Mouse (Mus musculus) left cerebral cortex, adult 2 months (tissue): ENCODE data around the gene Rnf169. TPM values are rescaled to one million over a fixed set of nuclear protein-coding genes. Genes with fewer than 3 reads are reported as not detected.

Source experiments
- DNase-seq, 2 experiments: peaks; one replicate each; pipeline ENCODE4 v3.0.0; 2021 to 2022; ENCODE audit warnings: low spot score in 2 of 2, mixed read lengths in 1 of 2; ENCODE audit errors: extremely low spot score in 1 of 2
- H3K27ac ChIP-seq: fragments of 200-600 bp; 2 replicates; pipeline ENCODE4 v1.8.1; 2022
- H3K4me3 ChIP-seq: fragments of 200-600 bp; 2 replicates; pipeline ENCODE4 v1.8.1; 2022
- CTCF ChIP-seq: fragments of 200-600 bp; IDR thresholded peaks from 2 replicates; pipeline ENCODE4 v1.8.1; 2022; ENCODE audit warnings: antibody characterized with exemption, mild to moderate bottlenecking, moderate library complexity
- intact Hi-C: fragments of 180-260 bp; cut with DNase I; formaldehyde crosslinking; loops from one replicate; pipeline ENCODE4 v1.15.1; 2025
- long read RNA-seq, 2 experiments: library from polyadenylated mRNA; stranded (forward); transcript quantifications; one replicate each; pipeline ENCODE4 v2.0.0; 2021; ENCODE audit warnings: borderline mapping rate in 2 of 2
- total RNA-seq, 2 experiments: library from RNA; stranded (reverse); gene quantifications; 2 replicates each; pipeline ENCODE4 v1.2.3; 2021

Gene Rnf169
- total RNA-seq, result 10 to 100 TPM; 49.4 to 51.3 TPM
- long read RNA-seq, experiment 1, full-length matches to known transcripts, result 1 of 12 reads
- long read RNA-seq, experiment 1, partial matches to known transcripts, result 0 of 12 reads
- long read RNA-seq, experiment 1, other reads (novel, unspliced or antisense), result 11 of 12 reads
- long read RNA-seq, experiment 2, full-length matches to known transcripts, result 4 of 11 reads
- long read RNA-seq, experiment 2, partial matches to known transcripts, result 0 of 11 reads
- long read RNA-seq, experiment 2, other reads (novel, unspliced or antisense), result 7 of 11 reads

GRCm38 (mm10) chr7:99980132-99980591 is at the start of gene Rnf169:
TSS of gene Rnf169 (minus strand) at chr7:99980448.
- intact Hi-C loops, result loop anchor here (2.0 to 5.0 kb wide), 2 partner anchors 45 to 247 kb away; partner anchors contain the start of gene Pgm2l1
- Histone ChIP-seq H3K4me3 (peak within 1 kb of the TSS; percentile 91), H3K27ac (peak within 1 kb of the TSS; percentile 98)
- peak; percentile 87 to 89 for DNase-seq
- no peak; the same call in 1 of the 2 replicates for TF ChIP-seq CTCF

GRCm38 (mm10) chr7:100029307-100029706 is 49.1 kb upstream of the Rnf169 start:
- Histone ChIP-seq H3K4me3 (no peak overlapping the region), H3K27ac (no peak overlapping the region)
- intact Hi-C loops, result no loop called here
- no peak for DNase-seq
- peak; percentile 49 for TF ChIP-seq CTCF

DNA sequence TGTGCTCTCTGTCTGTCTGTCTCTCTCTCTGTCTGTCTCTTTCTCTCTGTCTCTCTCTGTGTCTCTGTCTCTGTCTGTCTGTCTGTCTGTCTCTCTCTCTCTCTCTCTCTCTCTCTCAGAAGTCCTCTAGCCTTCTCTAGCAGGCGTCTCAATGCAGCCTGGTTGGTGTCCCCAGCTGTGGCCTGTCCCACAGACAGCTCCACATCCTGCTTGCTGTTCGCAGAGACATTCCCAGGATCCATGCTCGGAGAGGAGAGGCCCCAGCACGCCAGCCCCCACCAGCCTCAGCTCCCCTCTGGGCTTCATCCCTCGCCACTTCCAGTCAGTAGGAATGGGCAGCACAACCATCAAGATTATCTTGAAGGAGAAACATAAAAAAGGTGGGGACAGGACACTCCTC is 47.1 kb upstream of the Rnf169 start:
- intact Hi-C loops, result no loop called here
- DNase-seq, result no peak
- TF ChIP-seq CTCF, result no peak
- Histone ChIP-seq H3K27ac (no peak overlapping the region), H3K4me3 (no peak overlapping the region)

- intact Hi-C loops, result no loop called here
These were observed 36.8 kb upstream of the Rnf169 start for GRCm38 (mm10) chr7:100017056-100017455.

GRCm38 (mm10) chr7:100014123-100014600 is 33.9 kb upstream of the Rnf169 start:
- no peak for TF ChIP-seq CTCF
- no peak overlapping the region for H3K4me3 ChIP-seq
- no peak overlapping the region for H3K27ac ChIP-seq
- intact Hi-C loops, result no loop called here
- no peak for DNase-seq

More at GRCm38 (mm10) chr7:100017056-100017455, 36.8 kb upstream of the Rnf169 start:
- no peak for TF ChIP-seq CTCF
- Histone ChIP-seq H3K27ac (no peak overlapping the region), H3K4me3 (no peak overlapping the region)
- DNase-seq, result peak in 1 of 2 experiments; percentile 16

DNA sequence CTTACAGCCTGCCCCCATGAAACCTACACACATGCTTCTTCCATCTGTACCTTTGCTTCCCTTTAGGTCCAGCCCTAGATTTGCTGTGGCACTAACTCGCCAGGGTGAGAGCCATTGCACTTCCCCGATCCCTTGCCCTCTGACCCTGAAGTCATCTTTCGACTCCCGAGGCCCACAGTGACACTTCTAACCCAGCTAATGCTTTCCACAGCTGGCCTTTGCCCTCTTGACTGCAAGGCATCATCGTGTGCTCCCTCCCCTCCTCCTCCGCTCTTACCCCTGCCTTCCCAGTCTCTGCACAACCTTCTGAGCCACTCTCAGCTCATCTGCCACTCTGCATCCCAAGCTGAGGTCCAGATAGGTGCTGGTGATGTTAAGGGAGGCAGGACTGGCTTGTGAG is 32.3 kb upstream of the Rnf169 start:
- no peak for DNase-seq
- TF ChIP-seq CTCF, result no peak
- intact Hi-C loops, result no loop called here
- Histone ChIP-seq H3K27ac (no peak overlapping the region), H3K4me3 (no peak overlapping the region)

DNA sequence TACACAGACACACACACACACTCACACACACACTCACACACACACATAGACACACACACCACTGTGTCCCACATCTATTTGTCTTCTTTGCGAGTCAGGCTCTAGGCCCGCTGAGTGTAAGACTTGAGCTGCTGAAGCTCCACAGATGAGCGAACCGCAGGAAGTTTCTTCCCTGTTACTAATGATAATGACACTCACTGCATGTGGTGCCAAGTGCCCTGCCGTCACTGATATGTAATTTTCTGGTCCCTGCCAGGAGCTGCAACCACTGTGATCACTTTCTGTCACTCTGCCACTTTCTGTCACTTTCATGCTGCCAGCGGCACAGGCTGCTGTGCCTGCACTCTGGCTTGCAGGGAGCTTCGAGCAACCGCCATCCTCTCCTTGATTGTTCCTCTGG is 31.8 kb upstream of the Rnf169 start:
- no peak for TF ChIP-seq CTCF
- Histone ChIP-seq H3K4me3 (no peak overlapping the region), H3K27ac (no peak overlapping the region)
- no peak for DNase-seq
- intact Hi-C loops, result no loop called here

- no peak for DNase-seq
- intact Hi-C loops, result no loop called here
- no peak overlapping the region for H3K27ac ChIP-seq
- no peak overlapping the region for H3K4me3 ChIP-seq
- no peak for TF ChIP-seq CTCF
These were observed 30.5 kb upstream of the Rnf169 start for GRCm38 (mm10) chr7:100010711-100011110.

GRCm38 (mm10) chr7:100009640-100010039 is 29.4 kb upstream of the Rnf169 start:
- TF ChIP-seq CTCF, result peak; percentile 85
- Histone ChIP-seq H3K27ac (no peak overlapping the region), H3K4me3 (no peak overlapping the region)
- peak; percentile 42 to 64 for DNase-seq
- intact Hi-C loops, result loop anchor here (1.0 to 10.0 kb wide), 3 partner anchors 99 to 385 kb away; partner anchors contain the start of gene Tpbgl

- no peak overlapping the region for H3K27ac ChIP-seq
- no peak overlapping the region for H3K4me3 ChIP-seq
- no peak for DNase-seq
- TF ChIP-seq CTCF, result no peak
- intact Hi-C loops, result loop anchor here (1.0 to 10.0 kb wide), 3 partner anchors 100 to 384 kb away; partner anchors contain the start of gene Tpbgl
These were observed 28.5 kb upstream of the Rnf169 start for GRCm38 (mm10) chr7:100008765-100009164.

GRCm38 (mm10) chr7:100006411-100006810 is 26.2 kb upstream of the Rnf169 start:
- DNase-seq, result no peak
- no peak for TF ChIP-seq CTCF
- intact Hi-C loops, result loop anchor here (5.0 to 10.0 kb wide), 2 partner anchors 181 to 382 kb away; partner anchors contain the start of gene Tpbgl
- no peak overlapping the region for H3K4me3 ChIP-seq
- H3K27ac ChIP-seq, result no peak overlapping the region

DNA sequence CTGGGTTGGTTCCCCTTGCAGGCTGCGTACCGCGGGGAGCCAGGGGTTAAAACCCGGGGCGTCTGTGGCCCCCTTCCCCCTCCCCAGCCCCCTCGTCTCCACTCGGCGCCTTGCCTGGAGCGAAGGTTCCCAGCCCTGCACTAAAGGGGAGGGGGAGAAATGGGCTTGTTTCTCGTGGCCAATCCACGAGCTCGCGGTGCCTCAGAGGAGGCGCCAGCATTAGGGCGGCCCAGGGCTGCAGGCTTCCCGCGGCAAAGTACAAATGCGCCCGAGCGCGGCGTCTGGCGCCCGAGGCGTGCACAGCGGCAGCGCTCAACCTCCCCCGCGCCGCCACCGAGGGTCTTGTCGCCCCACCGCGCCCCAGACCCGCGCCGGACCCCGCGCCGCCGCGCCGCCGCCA is 25.5 kb upstream of the Rnf169 start, which contains the start of gene Chrdl2:
Gene Chrdl2 (plus strand): TSS at position 383 of the 400 bp plus-strand sequence.
- no peak within 1 kb of the TSS for H3K27ac ChIP-seq
- intact Hi-C loops, result loop anchor here (5.0 to 10.0 kb wide), 2 partner anchors 182 to 381 kb away; partner anchors contain the start of gene Tpbgl
- peak; percentile 24 to 36 for DNase-seq
- no peak for TF ChIP-seq CTCF
- H3K4me3 ChIP-seq, result peak within 1 kb of the TSS; percentile 44
